ENCODE assay signal across 12 mouse cellular contexts in the genomic region with DNA sequence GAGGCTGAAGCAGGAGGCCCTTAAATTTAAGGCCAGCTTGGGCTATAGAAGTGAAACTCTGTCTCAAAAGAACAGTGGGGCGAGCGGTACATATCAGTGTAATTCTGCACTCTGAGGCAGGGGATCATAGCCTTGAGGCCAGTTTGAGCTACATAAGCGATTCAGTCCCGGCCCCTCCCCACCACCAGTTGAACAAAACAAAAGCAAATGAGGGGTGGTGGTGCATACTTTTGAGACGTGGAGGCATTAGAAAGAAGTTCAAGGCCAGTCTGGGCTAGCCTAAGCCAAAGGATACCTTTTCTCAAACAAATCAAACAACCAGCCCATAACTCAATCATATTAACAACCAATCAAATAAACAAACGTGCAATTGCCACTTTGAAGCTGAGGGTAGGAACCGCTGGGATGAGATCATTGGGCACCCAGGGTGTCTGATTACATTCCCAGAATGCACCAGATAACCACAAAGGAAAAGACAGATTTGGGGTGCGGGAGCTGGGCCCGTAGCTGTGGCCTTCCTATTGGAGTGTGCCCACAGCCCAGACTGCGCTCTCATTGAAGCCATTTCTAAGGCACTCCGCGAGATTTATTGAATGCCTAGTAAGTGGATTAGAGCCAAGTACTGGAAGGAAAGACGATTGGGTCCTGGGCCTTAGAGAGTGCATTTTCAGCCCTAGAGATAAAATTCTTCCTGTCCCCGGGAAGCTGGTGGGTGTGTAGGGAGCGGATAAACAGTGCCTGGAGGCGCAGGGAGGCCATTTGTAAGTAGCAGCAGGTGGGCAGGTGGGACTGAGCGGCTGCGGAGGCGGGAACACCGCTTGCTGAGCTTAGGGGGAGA.
A peak's percentile ranks its signal among the peaks of the same experiment; 100 is the strongest.
DNase-seq lines count a peak whose midpoint lies in the region; ATAC-seq and TF ChIP-seq lines count a peak whose summit lies in the region.
"Had no signal": no experiment of that assay in that cellular context is flagged by ENCODE, and none has a peak within 500 bp of the region (broad histone marks: within the 10 kb centered on the region; RNA-seq: fewer than 3 reads in every experiment).

No protein-coding gene starts in this region.

- no peak for TF ChIP-seq POLR2A in brain, embryonic 14.5 days (IDR thresholded peaks at IDR 0.05; ENCODE audit: borderline replicate concordance, extremely low read depth, insufficient read depth, insufficient read length, poor library complexity, severe bottlenecking)

- ATAC-seq in forebrain, postnatal 0 days, result no peak
- ATAC-seq in liver, embryonic 11.5 days (replicated peaks; ENCODE audit: low FRiP score), result no peak

- H3K27ac ChIP-seq in forebrain, embryonic 10.5 days, result peak overlapping the region; percentile 64
- no peak overlapping the region for H3K27ac ChIP-seq in forebrain, postnatal 0 days (ENCODE audit: low read depth, low read length)
- no peak overlapping the region for H3K27ac ChIP-seq in liver, embryonic 11.5 days (ENCODE audit: low read depth, low read length)
- H3K27ac ChIP-seq: kidney, embryonic 15.5 days; left cerebral cortex, adult 2 months had no signal

- peaks cover 59% of the 10 kb centered on the region for H3K27me3 ChIP-seq in forebrain, embryonic 10.5 days (ENCODE audit: poor library complexity, severe bottlenecking)
- H3K27me3 ChIP-seq in forebrain, postnatal 0 days (ENCODE audit: insufficient read depth, low read length), result no peaks in the 10 kb centered on the region
- H3K27me3 ChIP-seq in liver, embryonic 11.5 days (replicated peaks; ENCODE audit: control insufficient read depth, insufficient read depth, low read length), result peaks cover 22% of the 10 kb centered on the region

- H3K9me3 ChIP-seq in forebrain, embryonic 10.5 days, result no peaks in the 10 kb centered on the region
- H3K9me3 ChIP-seq in forebrain, postnatal 0 days (ENCODE audit: low read length), result no peaks in the 10 kb centered on the region
- no peaks in the 10 kb centered on the region for H3K9me3 ChIP-seq in liver, embryonic 11.5 days (ENCODE audit: control insufficient read depth, low read length)
- H3K9me3 ChIP-seq: kidney, embryonic 15.5 days had no signal

- H3K9ac ChIP-seq in forebrain, postnatal 0 days, result no peak overlapping the region
- H3K9ac ChIP-seq in liver, embryonic 11.5 days (ENCODE audit: low read depth, low read length), result no peak overlapping the region
- H3K9ac ChIP-seq: kidney, embryonic 15.5 days had no signal

- no peaks in the 10 kb centered on the region for H3K36me3 ChIP-seq in forebrain, embryonic 10.5 days (replicated peaks)
- no peaks in the 10 kb centered on the region for H3K36me3 ChIP-seq in forebrain, postnatal 0 days (ENCODE audit: insufficient read depth)
- H3K36me3 ChIP-seq in liver, embryonic 11.5 days (ENCODE audit: control insufficient read depth, insufficient read depth, low read length), result no peaks in the 10 kb centered on the region
- H3K36me3 ChIP-seq: kidney, embryonic 15.5 days had no signal

- TF ChIP-seq CTCF in forebrain, postnatal 0 days (IDR thresholded peaks at IDR 0.05; ENCODE audit: low read depth), result no peak
- TF ChIP-seq CTCF in brain, embryonic 14.5 days (IDR thresholded peaks at IDR 0.05; ENCODE audit: borderline replicate concordance, extremely low read depth, insufficient read depth, insufficient read length), result no peak

- peak overlapping the region; percentile 24; the same call in 1 of the 2 replicates for H3K4me3 ChIP-seq in forebrain, embryonic 10.5 days
- no peak overlapping the region for H3K4me3 ChIP-seq in forebrain, postnatal 0 days (ENCODE audit: low read depth, low read length)
- no peak overlapping the region for H3K4me3 ChIP-seq in liver, embryonic 11.5 days (ENCODE audit: low read depth, low read length)
- H3K4me3 ChIP-seq: kidney, embryonic 15.5 days; left cerebral cortex, adult 2 months had no signal

- DNase-seq in forebrain, embryonic 10.5 days (ENCODE audit: extremely low spot score, low spot score), result peak; percentile 35
- DNase-seq in forebrain, postnatal 0 days, result no peak
- DNase-seq in liver, embryonic 11.5 days (ENCODE audit: low spot score), result no peak
- DNase-seq in liver, result no peak
- peak; percentile 78 for DNase-seq in brain, embryonic 14.5 days (ENCODE audit: low read depth)
- DNase-seq in mesoderm, embryonic 11.5 days (ENCODE audit: low read depth, low spot score), result peak; percentile 26
- no peak for DNase-seq in testis, postnatal 14 days (ENCODE audit: low spot score)
- no peak for DNase-seq in urinary bladder, postnatal 36 days (ENCODE audit: low spot score in 2 of 2)
- DNase-seq: cerebellum, postnatal 10 days; thymus, postnatal 14 days had no signal

- no peak overlapping the region for H3K4me2 ChIP-seq in forebrain, postnatal 0 days (ENCODE audit: low read depth)
- H3K4me2 ChIP-seq in liver, embryonic 11.5 days, result peak overlapping the region; percentile 6; the same call in 1 of the 2 replicates
- H3K4me2 ChIP-seq: kidney, embryonic 15.5 days had no signal

- 11% methylated on average over 20 of the region's 20 CpGs for WGBS in forebrain, embryonic 10.5 days
- 19% methylated on average over 20 of the region's 20 CpGs for WGBS in forebrain, postnatal 0 days
- 33% methylated on average over 20 of the region's 20 CpGs for WGBS in liver, embryonic 11.5 days

- peaks cover 42% of the 10 kb centered on the region for H3K4me1 ChIP-seq in forebrain, embryonic 10.5 days
- no peaks in the 10 kb centered on the region for H3K4me1 ChIP-seq in forebrain, postnatal 0 days (ENCODE audit: insufficient read depth)
- peaks cover 11% of the 10 kb centered on the region for H3K4me1 ChIP-seq in liver, embryonic 11.5 days (replicated peaks; ENCODE audit: control insufficient read depth, insufficient read depth, low read length)

Comparison
In these comparisons a context has a peak if more than half of its experiments do, and no peak if none do; other contexts are left out.
1. DNase-seq: peak in forebrain, embryonic 10.5 days (single experiment), brain, embryonic 14.5 days (single experiment) and mesoderm, embryonic 11.5 days (single experiment); none in forebrain, postnatal 0 days (single experiment), liver, embryonic 11.5 days (single experiment), liver (single experiment), testis, postnatal 14 days (single experiment) and urinary bladder, postnatal 36 days (0 of 2).